Mouse (Mus musculus): ENCODE results near the gene Phldb2.

- TF ChIP-seq POLR2A (IDR thresholded peaks at IDR 0.05; ENCODE audit: borderline replicate concordance, extremely low read depth, insufficient read depth, insufficient read length, poor library complexity, severe bottlenecking) (no peak), CTCF (IDR thresholded peaks at IDR 0.05; ENCODE audit: borderline replicate concordance, extremely low read depth, insufficient read depth, insufficient read length) (no peak)
Measured at GRCm38 (mm10) chr16:45934721-45935407, 18.5 kb downstream of the Phldb2 start.
